ENCODE assay signal across 21 mouse cellular contexts in genomic region chr17:63259091-63259490, GRCm38 (mm10).
"Had no signal": no experiment of that assay in that cellular context is flagged by ENCODE, and none has a peak within 500 bp of the region (broad histone marks: within the 10 kb centered on the region; RNA-seq: fewer than 3 reads in every experiment).

No protein-coding gene starts in this region.

- H3K9me3 ChIP-seq: lung, embryonic 15.5 days; megakaryocyte, embryonic 14.5 days; midbrain, embryonic 12.5 days; neural tube, embryonic 13.5 days; neural tube, embryonic 15.5 days had no signal

- H3K27ac ChIP-seq: lung, embryonic 15.5 days; macrophage; midbrain, embryonic 12.5 days; neural tube, embryonic 15.5 days had no signal

- H3K4me2 ChIP-seq: lung, embryonic 15.5 days; midbrain, embryonic 12.5 days; neural tube, embryonic 13.5 days; neural tube, embryonic 15.5 days had no signal

- DNase-seq: lung, adult 2 months; lung, postnatal 14 days; lung, postnatal 36 days; midbrain, embryonic 14.5 days; retina, postnatal 1 day; right cerebral cortex, adult 18-20 months; right cerebral cortex, postnatal 25 days; right cerebral cortex, postnatal 4 days; spleen, adult 18-20 months; thymus, adult 18-20 months; thymus, postnatal 14 days; thymus, postnatal 36 days had no signal

- ATAC-seq: lung, postnatal 0 days; midbrain, embryonic 16.5 days had no signal

- H3K27me3 ChIP-seq: lung, embryonic 15.5 days; megakaryocyte, embryonic 14.5 days; midbrain, embryonic 12.5 days; neural tube, embryonic 13.5 days; neural tube, embryonic 15.5 days had no signal

- H3K4me3 ChIP-seq: lung, embryonic 15.5 days; megakaryocyte, embryonic 14.5 days; midbrain, embryonic 12.5 days; myocyte; neural tube, embryonic 13.5 days; neural tube, embryonic 15.5 days had no signal

- H3K9ac ChIP-seq: lung, embryonic 15.5 days; midbrain, embryonic 12.5 days; neural tube, embryonic 13.5 days; neural tube, embryonic 15.5 days had no signal

- H3K4me1 ChIP-seq: lung, embryonic 15.5 days; megakaryocyte, embryonic 14.5 days; midbrain, embryonic 12.5 days; neural tube, embryonic 15.5 days had no signal

- H3K36me3 ChIP-seq: lung, embryonic 15.5 days; midbrain, embryonic 12.5 days; neural tube, embryonic 13.5 days; neural tube, embryonic 15.5 days had no signal
